ENCODE assay signal across 29 mouse cellular contexts in the genomic region with DNA sequence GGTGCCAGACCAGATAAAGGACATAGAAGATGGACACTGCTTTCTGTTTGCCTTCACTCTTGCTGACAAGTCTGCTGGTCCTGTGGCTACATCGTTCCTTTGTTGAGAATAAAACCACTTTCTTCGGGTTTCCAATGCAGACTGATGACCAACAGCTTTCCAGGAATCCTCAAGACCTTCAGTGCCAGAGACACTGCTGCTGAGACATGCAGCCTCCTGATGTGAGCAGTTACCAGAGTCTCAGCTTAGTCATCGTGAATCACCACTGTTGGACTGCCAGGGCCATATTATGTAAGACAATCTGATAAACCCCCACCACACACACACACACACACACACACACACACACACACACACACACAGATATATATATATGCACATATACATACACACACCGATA.
A peak's percentile ranks its signal among the peaks of the same experiment; 100 is the strongest.
DNase-seq lines count a peak whose midpoint lies in the region; ATAC-seq and TF ChIP-seq lines count a peak whose summit lies in the region.
"Had no signal": no experiment of that assay in that cellular context is flagged by ENCODE, and none has a peak within 500 bp of the region (broad histone marks: within the 10 kb centered on the region; RNA-seq: fewer than 3 reads in every experiment).

No protein-coding gene starts in this region.

- no peak overlapping the region for H3K4me3 ChIP-seq in embryonic fibroblast, embryonic 13.5 days (ENCODE audit: insufficient read depth, low read length)
- H3K4me3 ChIP-seq in hindbrain, embryonic 16.5 days (ENCODE audit: low read length): no peak overlapping the region
- H3K4me3 ChIP-seq: forebrain, embryonic 13.5 days; heart, adult 2 months; heart, embryonic 12.5 days; kidney, embryonic 15.5 days; layer of hippocampus, adult 2 months; liver, embryonic 12.5 days; midbrain, embryonic 12.5 days; stomach, embryonic 15.5 days had no signal

- 0 out of 2 replicates have a peak overlapping the region, but pooled peaks have one; percentile 17 for H3K27ac ChIP-seq in embryonic fibroblast, embryonic 13.5 days (ENCODE audit: insufficient read depth, low read length)
- no peak overlapping the region for H3K27ac ChIP-seq in hindbrain, embryonic 16.5 days (ENCODE audit: low read depth, low read length)
- H3K27ac ChIP-seq: forebrain, embryonic 13.5 days; heart, adult 2 months; hindbrain, embryonic 14.5 days; kidney, embryonic 15.5 days; layer of hippocampus, adult 2 months; liver, embryonic 12.5 days; midbrain, embryonic 12.5 days; stomach, embryonic 15.5 days had no signal

- no peak for ATAC-seq in hindbrain, embryonic 16.5 days
- ATAC-seq: forebrain, embryonic 13.5 days; inflammation-experienced regulatory T-cells, adult 6 months; liver, embryonic 12.5 days; liver, postnatal 0 days had no signal

- TF ChIP-seq CTCF in embryonic fibroblast, embryonic 13.5 days (IDR thresholded peaks at IDR 0.05; ENCODE audit: borderline replicate concordance, insufficient read depth, low read length): no peak

- H3K36me3 ChIP-seq in hindbrain, embryonic 16.5 days (ENCODE audit: control insufficient read depth, insufficient read depth, low read length): no peaks in the 10 kb centered on the region
- H3K36me3 ChIP-seq: heart, embryonic 12.5 days; kidney, embryonic 15.5 days; liver, embryonic 12.5 days; midbrain, embryonic 12.5 days; stomach, embryonic 15.5 days had no signal

- no peak overlapping the region for H3K9ac ChIP-seq in hindbrain, embryonic 16.5 days (ENCODE audit: low read depth, low read length)
- H3K9ac ChIP-seq: forebrain, embryonic 13.5 days; heart, embryonic 12.5 days; hindbrain, embryonic 14.5 days; kidney, embryonic 15.5 days; liver, embryonic 12.5 days; liver, postnatal 0 days; midbrain, embryonic 12.5 days; stomach, embryonic 15.5 days had no signal

- no peaks in the 10 kb centered on the region for H3K9me3 ChIP-seq in hindbrain, embryonic 16.5 days (ENCODE audit: control insufficient read depth, low read length)
- H3K9me3 ChIP-seq: forebrain, embryonic 13.5 days; heart, embryonic 12.5 days; kidney, embryonic 15.5 days; liver, embryonic 12.5 days; midbrain, embryonic 12.5 days; stomach, embryonic 15.5 days had no signal

- peak; percentile 75 for DNase-seq in adrenal gland, adult 2 months
- DNase-seq in adrenal gland, postnatal 4 days (ENCODE audit: low spot score in 2 of 2): no peak
- DNase-seq in 3T3-L1 (ENCODE audit: low read depth, low spot score) (peak; percentile 93), MN1 (ENCODE audit: low spot score) (no peak)
- DNase-seq in adrenal gland, adult 8-10 months: peak; percentile 64
- no peak for DNase-seq in layer of hippocampus, adult 18-20 months (ENCODE audit: low spot score in 2 of 2)
- DNase-seq: B cell, adult 2 months; cerebellum, adult 9-10 months; gastrocnemius, postnatal 36 days; heart, adult 2 months; kidney, adult 11 months; kidney, postnatal 25 days; left cerebral cortex, postnatal 4 days; liver, postnatal 0 days; lung, postnatal 36 days; retina, postnatal 1 day; right cerebral cortex, postnatal 14 days had no signal

- H3K4me2 ChIP-seq in hindbrain, embryonic 16.5 days (ENCODE audit: low read length): no peak overlapping the region
- H3K4me2 ChIP-seq: forebrain, embryonic 13.5 days; heart, embryonic 12.5 days; hindbrain, embryonic 14.5 days; kidney, embryonic 15.5 days; liver, embryonic 12.5 days; midbrain, embryonic 12.5 days; stomach, embryonic 15.5 days had no signal

- no peak for TF ChIP-seq POLR2A in embryonic fibroblast, embryonic 13.5 days (IDR thresholded peaks at IDR 0.05; ENCODE audit: low read depth, low read length)

- H3K4me1 ChIP-seq in embryonic fibroblast, embryonic 13.5 days (ENCODE audit: control insufficient read depth, insufficient read depth, low read length): peaks cover 13% of the 10 kb centered on the region
- peaks cover 4% of the 10 kb centered on the region; the same call in 1 of the 2 replicates for H3K4me1 ChIP-seq in hindbrain, embryonic 16.5 days (ENCODE audit: control insufficient read depth, insufficient read depth, low read depth, low read length)
- H3K4me1 ChIP-seq: liver, embryonic 12.5 days had no signal

- no peaks in the 10 kb centered on the region; the same call in 1 of the 2 replicates for H3K27me3 ChIP-seq in hindbrain, embryonic 16.5 days (replicated peaks; ENCODE audit: control insufficient read depth, insufficient read depth, low read length)
- H3K27me3 ChIP-seq: CH12.LX; heart, embryonic 12.5 days; kidney, embryonic 15.5 days; liver, embryonic 12.5 days; midbrain, embryonic 12.5 days; stomach, embryonic 15.5 days had no signal

- 90% methylated on average over 4 of the region's 4 CpGs for WGBS in hindbrain, embryonic 16.5 days

Comparison
In these comparisons a context has a peak if more than half of its experiments do, and no peak if none do; other contexts are left out.
1. DNase-seq: peak in adrenal gland, adult 2 months (single experiment), 3T3-L1 (single experiment) and adrenal gland, adult 8-10 months (single experiment); none in adrenal gland, postnatal 4 days (0 of 2), MN1 (single experiment) and layer of hippocampus, adult 18-20 months (0 of 2).